Mouse (Mus musculus): ENCODE measurements around the gene Slc1a3. TPM values are rescaled to one million over a fixed set of nuclear protein-coding genes. Genes with fewer than 3 reads are reported as not detected.

Slc1a3 gene
- total and polyA plus RNA-seq, 3 experiments = 4.5 to 12.6 (median 6.5) TPM

DNA sequence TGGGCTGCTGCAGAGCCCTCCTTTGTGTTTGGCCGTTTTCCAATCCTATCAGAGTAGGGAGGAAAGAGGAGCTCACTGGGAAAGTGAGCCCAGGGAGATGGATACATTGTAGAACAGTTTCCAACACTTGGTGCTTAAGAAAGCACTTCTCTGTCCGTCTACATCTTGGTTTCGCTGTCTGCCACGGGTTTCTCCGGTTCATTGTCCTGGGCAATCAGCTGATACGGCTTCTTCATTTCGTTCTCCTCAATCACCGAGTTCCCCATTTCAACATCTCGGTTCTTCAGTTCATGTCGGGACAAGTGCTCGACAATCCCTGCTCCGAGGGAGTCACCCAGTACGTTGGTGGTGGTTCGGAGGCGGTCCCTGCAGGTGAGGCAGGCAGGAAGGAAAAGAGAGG, 74.6 kb downstream of the Slc1a3 start:
- in situ Hi-C loops (cut with MboI; ENCODE audit: low pct_ligation_motif_present, low pct_unique_long_range_greater_than_20kb, low sequenced_read_pairs) (loop anchor here (10.0 kb wide), 2 partner anchors 129 to 259 kb away; no protein-coding TSS in a partner anchor), dilution Hi-C loops (cut with MboI; ENCODE audit: extremely low pct_ligation_motif_present, extremely low pct_unique_long_range_greater_than_20kb, low sequenced_read_pairs) (no loop called here)
- no peak overlapping the region for H3K4me3 ChIP-seq (replicated peaks in 1 of 3; ENCODE audit: low read depth in 2 of 3, low read length in 2 of 3, poor library complexity in 1 of 3)
- H3K36me3 ChIP-seq (replicated peaks in 1 of 2; ENCODE audit: control insufficient read depth in 1 of 2, insufficient read depth in 1 of 2, low read length in 1 of 2) = peaks cover 17 to 23% of the 10 kb centered on the region in 2 experiments
- H3K9me3 ChIP-seq (replicated peaks; ENCODE audit: low read length) = no peaks in the 10 kb centered on the region
- H3K4me2 ChIP-seq (ENCODE audit: insufficient read depth, low read depth, poor library complexity, severe bottlenecking) = no peak overlapping the region
- H3K9ac ChIP-seq (ENCODE audit: insufficient read depth, low read depth) = no peak overlapping the region
- H3K27me3 ChIP-seq (replicated peaks) = no peaks in the 10 kb centered on the region
- no peak overlapping the region for H3K27ac ChIP-seq (ENCODE audit: insufficient read depth, low read depth)
- peaks cover 0 to 8% of the 10 kb centered on the region in 2 experiments; a peak in 1 of 4 replicates for H3K4me1 ChIP-seq (ENCODE audit: control insufficient read depth in 1 of 2, insufficient read depth in 2 of 2)
- TF ChIP-seq MAX (IDR thresholded peaks at IDR 0.05; ENCODE audit: low read length) = no peak
- no peak for TF ChIP-seq TBP (conservative IDR thresholded peaks at IDR 0.05; ENCODE audit: low read depth, low read length)
- no peak for TF ChIP-seq IRF4 (IDR thresholded peaks at IDR 0.05; ENCODE audit: low read depth, low read length)
- TF ChIP-seq MAZ (IDR thresholded peaks at IDR 0.05; ENCODE audit: low read depth, low read length) = no peak
- DNase-seq (ENCODE audit: extremely low read depth) = no peak
- no peaks in the 10 kb centered on the region for H3K79me2 ChIP-seq (replicated peaks; ENCODE audit: control insufficient read depth, extremely low read depth, insufficient read depth, poor library complexity, severe bottlenecking)

DNA sequence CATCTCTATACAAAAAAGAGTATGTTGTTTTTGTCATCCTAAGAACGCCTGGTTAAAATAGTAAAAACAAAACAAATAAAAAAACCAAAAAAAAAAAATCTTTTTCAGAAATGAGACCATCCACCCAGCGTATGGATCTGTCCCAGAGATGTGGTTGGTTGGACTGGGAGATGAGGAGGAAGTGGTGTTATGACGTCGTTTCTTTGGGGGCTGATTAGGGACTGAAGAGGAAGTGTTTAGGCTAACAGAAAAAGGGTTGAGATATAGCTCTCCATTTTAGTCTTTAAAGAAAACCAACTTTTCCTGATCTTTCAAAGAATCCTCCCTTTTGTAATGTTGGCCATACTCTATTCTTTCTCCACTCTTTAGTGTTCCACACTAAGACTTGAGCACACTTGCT, 75.8 kb downstream of the Slc1a3 start:
- H3K27ac ChIP-seq (ENCODE audit: insufficient read depth, low read depth) = no peak overlapping the region
- peaks cover 0 to 8% of the 10 kb centered on the region in 2 experiments; a peak in 1 of 4 replicates for H3K4me1 ChIP-seq (ENCODE audit: control insufficient read depth in 1 of 2, insufficient read depth in 2 of 2)
- no peaks in the 10 kb centered on the region for H3K9me3 ChIP-seq (replicated peaks; ENCODE audit: low read length)
- in situ Hi-C loops (cut with MboI; ENCODE audit: low pct_ligation_motif_present, low pct_unique_long_range_greater_than_20kb, low sequenced_read_pairs) (loop anchor here (10.0 kb wide), 2 partner anchors 130 to 260 kb away; no protein-coding TSS in a partner anchor), dilution Hi-C loops (cut with MboI; ENCODE audit: extremely low pct_ligation_motif_present, extremely low pct_unique_long_range_greater_than_20kb, low sequenced_read_pairs) (no loop called here)
- H3K4me2 ChIP-seq (ENCODE audit: insufficient read depth, low read depth, poor library complexity, severe bottlenecking) = no peak overlapping the region
- TF ChIP-seq BHLHE40 (IDR thresholded peaks at IDR 0.05; ENCODE audit: low read depth, low read length) (no peak), RAD21 (IDR thresholded peaks at IDR 0.05; ENCODE audit: low read depth, low read length) (no peak), ZKSCAN1 (IDR thresholded peaks at IDR 0.05; ENCODE audit: borderline replicate concordance, low read depth, low read length) (no peak), MAZ (IDR thresholded peaks at IDR 0.05; ENCODE audit: low read depth, low read length) (no peak), POLR2A (IDR thresholded peaks at IDR 0.05; ENCODE audit: low read depth, low read length) (no peak), SIN3A (IDR thresholded peaks at IDR 0.05; ENCODE audit: low read length) (no peak), TBP (conservative IDR thresholded peaks at IDR 0.05; ENCODE audit: low read depth, low read length) (no peak), ETS1 (conservative IDR thresholded peaks at IDR 0.05; ENCODE audit: low read depth, low read length) (no peak), E2F4 (IDR thresholded peaks at IDR 0.05; ENCODE audit: insufficient replicate concordance, low read depth, low read length) (no peak), NELFE (IDR thresholded peaks at IDR 0.05; ENCODE audit: low read depth, low read length) (no peak), SMC3 (IDR thresholded peaks at IDR 0.05; ENCODE audit: low read depth, low read length) (no peak), ZC3H11A (IDR thresholded peaks at IDR 0.05; ENCODE audit: low read depth, low read length) (no peak), ELF1 (IDR thresholded peaks at IDR 0.05; ENCODE audit: low read depth, low read length) (no peak), CHD2 (IDR thresholded peaks at IDR 0.05; ENCODE audit: low read length) (no peak), ZNF384 (IDR thresholded peaks at IDR 0.05; ENCODE audit: low read depth, low read length) (no peak; the same call in 1 of the 2 replicates), USF2 (conservative IDR thresholded peaks at IDR 0.05; ENCODE audit: low read depth, low read length) (no peak), MAFK (IDR thresholded peaks at IDR 0.05; ENCODE audit: insufficient replicate concordance, low read length) (no peak), MXI1 (IDR thresholded peaks at IDR 0.05; ENCODE audit: low read depth, low read length) (no peak), TCF12 (IDR thresholded peaks at IDR 0.05; ENCODE audit: low read depth, low read length) (no peak), POLR2AphosphoS2 (IDR thresholded peaks at IDR 0.05; ENCODE audit: low read depth, low read length) (no peak)
- no peak for DNase-seq (ENCODE audit: extremely low read depth)
- no peaks in the 10 kb centered on the region for H3K79me2 ChIP-seq (replicated peaks; ENCODE audit: control insufficient read depth, extremely low read depth, insufficient read depth, poor library complexity, severe bottlenecking)
- no peak overlapping the region for H3K4me3 ChIP-seq (replicated peaks in 1 of 3; ENCODE audit: low read depth in 2 of 3, low read length in 2 of 3, poor library complexity in 1 of 3)
- H3K36me3 ChIP-seq (replicated peaks in 1 of 2; ENCODE audit: control insufficient read depth in 1 of 2, insufficient read depth in 1 of 2, low read length in 1 of 2) = peaks cover 16 to 20% of the 10 kb centered on the region in 2 experiments
- H3K9ac ChIP-seq (ENCODE audit: insufficient read depth, low read depth) = no peak overlapping the region
- H3K27me3 ChIP-seq (replicated peaks) = no peaks in the 10 kb centered on the region
